Mouse (Mus musculus): ENCODE measurements at regions not wholly inside any gene's neighbourhood (a gene's known extent, or its start where the extent isn't known, plus 50 kb on each side); places are given as distances from the start of the nearest gene placed in this dataset.
"Not testable (repeated sequence)": the region's sequence is repeated elsewhere in the genome, so short reads cannot be mapped to it uniquely, and the experiment has no call there.

DNA sequence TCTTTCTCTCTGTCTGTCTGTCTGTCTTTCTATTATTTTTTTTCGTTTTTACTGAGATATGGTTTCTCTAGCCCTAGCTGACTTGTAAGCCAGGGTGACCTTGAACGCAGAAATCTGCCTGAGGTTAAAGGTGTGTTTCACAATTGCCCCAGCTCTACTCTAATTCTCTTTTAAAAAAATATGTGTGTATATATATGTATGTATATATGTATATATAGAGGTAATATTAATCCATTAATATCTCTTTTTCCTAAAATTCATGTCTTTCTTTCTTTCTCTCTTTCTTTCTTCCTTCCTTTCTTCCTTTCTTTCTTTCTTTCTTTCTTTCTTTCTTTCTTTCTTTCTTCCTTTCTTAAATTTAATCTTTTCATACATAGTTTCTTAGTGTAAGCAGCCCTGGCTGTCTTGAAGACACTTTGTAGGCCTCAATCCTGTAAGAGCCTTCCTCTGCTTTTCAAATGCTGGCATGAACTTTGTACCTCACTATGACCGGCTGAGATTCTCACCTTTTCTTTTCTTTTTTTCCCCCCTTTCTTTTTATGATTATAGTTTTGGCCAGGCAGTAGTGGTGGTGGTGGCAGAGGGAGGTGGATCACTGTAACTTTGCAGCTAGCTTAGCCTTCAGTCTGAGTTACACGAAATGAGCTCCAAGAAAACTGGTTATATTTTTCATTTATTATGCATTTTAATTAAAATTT is 240.8 kb upstream of the Olfr161 start:
- TF ChIP-seq CTCF (IDR thresholded peaks at IDR 0.05; ENCODE audit: borderline replicate concordance, insufficient read depth, low read depth, low read length); POLR2A (IDR thresholded peaks at IDR 0.05; ENCODE audit: borderline replicate concordance, insufficient read depth, low read length): not testable (repeated sequence)
